Mouse (Mus musculus) left cerebral cortex, adult 2 months (tissue): ENCODE data around the gene Nucb1. TPM values are rescaled to one million over a fixed set of nuclear protein-coding genes. Genes with fewer than 3 reads are reported as not detected.

Experiments
- DNase-seq, 2 experiments: peaks; one replicate each; pipeline ENCODE4 v3.0.0; 2021 to 2022; ENCODE audit warnings: low spot score in 2 of 2, mixed read lengths in 1 of 2; ENCODE audit errors: extremely low spot score in 1 of 2
- H3K27ac ChIP-seq: fragments of 200-600 bp; 2 replicates; pipeline ENCODE4 v1.8.1; 2022
- H3K4me3 ChIP-seq: fragments of 200-600 bp; 2 replicates; pipeline ENCODE4 v1.8.1; 2022
- CTCF ChIP-seq: fragments of 200-600 bp; IDR thresholded peaks from 2 replicates; pipeline ENCODE4 v1.8.1; 2022; ENCODE audit warnings: antibody characterized with exemption, mild to moderate bottlenecking, moderate library complexity
- intact Hi-C: fragments of 180-260 bp; cut with DNase I; formaldehyde crosslinking; loops from one replicate; pipeline ENCODE4 v1.15.1; 2025
- total RNA-seq, 2 experiments: library from RNA; stranded (reverse); gene quantifications; 2 replicates each; pipeline ENCODE4 v1.2.3; 2021

The Nucb1 gene
- total RNA-seq, 2 experiments from 2014 or later, result 95.4 to 106 TPM

GRCm38 (mm10) chr7:45508561-45508960, 1.6 kb downstream of the Nucb1 start:
- no peak for DNase-seq
- no peak for TF ChIP-seq CTCF
- intact Hi-C loops, result no loop called here
- Histone ChIP-seq H3K27ac (no peak overlapping the region), H3K4me3 (no peak overlapping the region; the same call in 1 of the 2 replicates)

DNA sequence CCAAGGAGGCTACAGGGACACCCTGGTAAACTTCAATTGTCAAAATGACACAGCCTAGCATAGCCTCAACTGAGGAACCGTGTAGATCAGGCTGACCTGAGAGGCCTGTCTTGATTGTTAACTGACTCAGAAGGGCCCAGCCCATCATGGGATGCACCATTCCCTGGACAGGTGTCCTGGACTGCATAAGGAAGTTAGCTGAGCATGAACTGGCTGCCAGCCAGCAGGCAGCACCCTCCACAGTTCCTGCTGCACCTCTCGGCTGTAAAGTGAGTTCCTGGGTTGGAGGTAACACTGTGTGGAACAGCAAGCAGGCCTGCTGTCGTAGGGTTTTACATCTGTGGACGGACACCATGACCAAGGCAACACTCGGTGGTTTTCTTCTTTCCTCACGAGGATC, 2.6 kb downstream of the Nucb1 start:
- no peak for DNase-seq
- Histone ChIP-seq H3K4me3 (no peak overlapping the region), H3K27ac (no peak overlapping the region)
- intact Hi-C loops, result no loop called here
- no peak for TF ChIP-seq CTCF

DNA sequence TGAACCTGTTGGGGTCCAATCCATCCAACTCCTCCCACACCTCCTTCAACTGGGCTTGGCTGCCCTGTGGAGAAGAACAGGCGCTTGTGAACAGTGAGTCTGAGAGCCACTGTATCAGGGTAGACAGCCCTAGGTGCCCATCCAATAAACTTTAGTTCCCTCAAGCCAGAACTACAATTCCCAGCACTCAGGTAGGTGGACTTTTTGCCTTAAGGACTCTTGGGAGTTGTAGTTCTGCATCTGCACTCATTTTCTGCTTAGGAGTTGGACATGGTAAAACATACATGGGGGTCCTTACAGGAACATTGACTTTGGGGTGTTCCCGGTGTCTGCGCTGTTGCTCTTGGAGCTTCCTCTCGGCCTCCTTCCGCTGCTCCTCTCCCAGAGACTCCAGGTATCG, 11.8 kb downstream of the Nucb1 start:
- no peak for DNase-seq
- no peak overlapping the region for H3K4me3 ChIP-seq
- no peak overlapping the region for H3K27ac ChIP-seq
- intact Hi-C loops, result no loop called here
- TF ChIP-seq CTCF, result no peak

DNA sequence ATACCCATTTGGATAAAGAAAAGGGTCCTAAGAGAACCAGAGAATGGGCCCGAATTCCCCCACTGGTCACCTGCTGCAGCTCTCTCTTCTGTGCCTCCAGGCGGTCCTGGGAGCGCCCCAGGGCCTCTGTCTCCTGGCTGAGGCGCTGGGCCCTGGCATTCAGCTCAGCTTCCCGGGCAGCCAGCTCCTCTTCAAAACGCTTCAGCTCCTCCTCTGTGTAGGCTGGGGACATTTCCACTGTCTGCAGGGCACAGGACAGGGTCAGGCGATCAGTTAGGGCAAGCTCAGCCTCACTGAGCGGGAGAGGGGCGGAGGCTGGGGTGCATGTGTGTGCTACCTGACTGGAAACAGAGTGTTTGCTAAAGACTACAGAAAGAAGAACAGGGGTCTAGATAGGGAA, 15.7 kb downstream of the Nucb1 start:
- Histone ChIP-seq H3K4me3 (no peak overlapping the region), H3K27ac (no peak overlapping the region)
- intact Hi-C loops, result no loop called here
- no peak for TF ChIP-seq CTCF
- no peak for DNase-seq

- TF ChIP-seq CTCF, result no peak
- Histone ChIP-seq H3K27ac (no peak overlapping the region), H3K4me3 (no peak overlapping the region)
- DNase-seq, result no peak
- intact Hi-C loops, result no loop called here
Observed at GRCm38 (mm10) chr7:45492951-45493350, 17.3 kb downstream of the Nucb1 start.

GRCm38 (mm10) chr7:45492225-45492844, 17.9 kb downstream of the Nucb1 start:
- intact Hi-C loops, result no loop called here
- no peak overlapping the region for H3K4me3 ChIP-seq
- H3K27ac ChIP-seq, result no peak overlapping the region
- TF ChIP-seq CTCF, result no peak
- no peak for DNase-seq

DNA sequence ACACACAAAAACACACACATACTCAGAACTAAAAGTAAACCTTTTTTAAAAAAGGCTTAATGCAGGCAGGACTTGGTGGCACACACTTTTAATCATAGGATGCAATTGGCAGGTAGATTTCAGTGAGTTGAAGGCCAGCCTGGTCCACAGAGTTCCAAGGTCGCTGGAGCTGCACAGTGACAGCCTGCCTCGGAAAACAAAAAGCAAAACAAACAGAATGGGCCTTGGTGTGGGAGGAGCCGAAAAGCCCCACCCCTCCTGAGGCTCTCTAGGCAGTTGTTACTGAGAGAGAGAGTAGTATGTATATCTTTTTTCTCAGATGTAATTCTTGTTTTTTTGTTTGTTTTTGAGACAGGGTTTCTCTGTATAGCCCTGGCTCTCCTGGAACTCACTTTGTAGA, 18.9 kb downstream of the Nucb1 start:
- no peak overlapping the region for H3K27ac ChIP-seq
- no peak for TF ChIP-seq CTCF
- H3K4me3 ChIP-seq, result no peak overlapping the region
- no peak for DNase-seq
- intact Hi-C loops, result no loop called here

GRCm38 (mm10) chr7:45490822-45491221, 19.4 kb downstream of the Nucb1 start:
- no peak overlapping the region for H3K27ac ChIP-seq
- no peak for TF ChIP-seq CTCF
- intact Hi-C loops, result no loop called here
- H3K4me3 ChIP-seq, result no peak overlapping the region
- peak in 1 of 2 experiments; percentile 22 for DNase-seq

DNA sequence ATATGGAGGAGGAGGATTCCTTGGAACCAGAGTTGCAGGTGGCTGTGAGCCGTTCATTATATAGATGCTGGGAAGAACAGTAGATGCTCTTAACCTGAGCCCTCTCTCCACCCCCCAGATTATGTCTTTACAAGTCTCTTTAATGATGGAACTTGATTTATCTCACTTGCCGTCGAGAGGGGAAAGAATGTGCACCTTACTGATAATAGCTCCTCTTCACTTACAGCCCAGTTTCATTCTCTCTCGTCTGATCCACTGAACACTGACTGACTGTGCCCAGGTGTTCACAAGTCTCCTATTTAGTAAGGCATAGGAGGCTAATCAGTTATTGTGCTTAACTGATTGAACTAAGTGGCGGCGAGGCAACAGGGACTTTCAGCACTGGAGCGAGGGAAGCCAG, 20.6 kb downstream of the Nucb1 start:
- intact Hi-C loops, result no loop called here
- H3K4me3 ChIP-seq, result no peak overlapping the region
- no peak overlapping the region for H3K27ac ChIP-seq
- DNase-seq, result no peak
- TF ChIP-seq CTCF, result no peak

GRCm38 (mm10) chr7:45488293-45489204, 21.7 kb downstream of the Nucb1 start, which contains the start of gene Dhdh:
Dhdh (minus strand) TSS chr7:45488805.
- intact Hi-C loops, result no loop called here
- no peak for TF ChIP-seq CTCF
- Histone ChIP-seq H3K4me3 (peak within 1 kb of the TSS; percentile 54), H3K27ac (peak within 1 kb of the TSS; percentile 79)
- peak; percentile 35 to 42 for DNase-seq

- H3K4me3 ChIP-seq, result no peak overlapping the region
- TF ChIP-seq CTCF, result no peak
- no peak for DNase-seq
- intact Hi-C loops, result no loop called here
- no peak overlapping the region for H3K27ac ChIP-seq
Observed at GRCm38 (mm10) chr7:45487861-45488292, 22.3 kb downstream of the Nucb1 start.

DNA sequence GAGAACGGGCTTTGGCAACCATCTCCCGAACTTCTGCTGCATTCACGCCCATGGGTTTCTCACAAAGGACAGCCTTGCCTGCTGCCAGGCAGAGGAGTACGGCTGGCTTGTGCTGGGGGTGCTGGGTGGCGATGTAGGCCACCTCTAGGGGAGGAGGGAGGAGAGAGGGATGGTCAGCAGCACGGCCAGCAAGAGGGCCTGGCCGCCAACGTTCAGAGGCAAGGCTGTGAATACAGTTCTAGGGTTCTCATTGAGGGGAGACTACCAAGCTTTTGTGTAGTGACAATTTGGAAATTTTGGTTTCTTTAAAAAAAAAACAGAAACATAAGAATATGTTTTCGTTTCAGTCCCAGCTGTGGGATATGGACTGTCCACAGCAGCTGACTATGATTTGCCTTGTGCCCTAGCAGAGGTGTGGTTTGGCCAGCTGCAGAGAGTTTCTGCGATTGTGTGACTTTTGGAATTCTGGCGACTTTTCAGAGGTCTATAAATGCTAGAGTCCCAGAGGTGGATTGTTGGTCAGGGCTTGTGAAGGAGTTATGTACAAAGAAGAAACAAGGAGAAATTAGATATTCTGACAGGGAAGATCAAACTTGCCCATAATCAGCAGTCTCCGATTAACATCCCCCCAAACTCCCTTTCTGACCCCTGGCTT, 23.3 kb downstream of the Nucb1 start, which contains the start of gene Gm45808:
TSS of gene Gm45808 (minus strand) at position 51 of the 655 bp plus-strand sequence.
- TF ChIP-seq CTCF, result no peak
- no peak within 1 kb of the TSS for H3K27ac ChIP-seq
- intact Hi-C loops, result no loop called here
- no peak for DNase-seq
- no peak within 1 kb of the TSS for H3K4me3 ChIP-seq
